Mouse (Mus musculus) olfactory bulb, adult 2 months (tissue): ENCODE results near the gene Vwa3a. TPM values are rescaled to one million over a fixed set of nuclear protein-coding genes. Genes with fewer than 3 reads are reported as not detected.
"Not testable (repeated sequence)": the region's sequence is repeated elsewhere in the genome, so short reads cannot be mapped to it uniquely, and the experiment has no call there.

Experiments
- H3K27ac ChIP-seq: fragments of 200-500 bp; 2 replicates; pipeline ENCODE4 v1.5.1; 2012; ENCODE audit warnings: low read depth, low read length; ENCODE audit not compliant: insufficient read depth
- H3K4me1 ChIP-seq: fragments of 200-500 bp; 2 replicates; pipeline ENCODE4 v1.6.1; 2012; ENCODE audit warnings: low read length; ENCODE audit not compliant: control insufficient read depth, insufficient read depth
- H3K4me3 ChIP-seq: fragments of 200-500 bp; 2 replicates; pipeline ENCODE4 v1.5.1; 2012; ENCODE audit warnings: mild to moderate bottlenecking, low read depth, low read length, moderate library complexity; ENCODE audit not compliant: insufficient read depth
- CTCF ChIP-seq: fragments of 200-500 bp; IDR thresholded peaks from 2 replicates; pipeline ENCODE4 v1.5.1; 2012; ENCODE audit warnings: low read depth, mild to moderate bottlenecking, low read length, moderate library complexity; ENCODE audit not compliant: insufficient read depth
- POLR2A ChIP-seq: fragments of 200-500 bp; IDR thresholded peaks from 2 replicates; pipeline ENCODE4 v1.6.1; 2012; ENCODE audit warnings: mild to moderate bottlenecking, low read depth, low read length, moderate library complexity; ENCODE audit not compliant: insufficient read depth
- WGBS: fragments of 180-500 bp; shearing (Covaris S2); methylation state at CpG from one replicate; pipeline ENCODE4 v1.1.7; 2018; 5-methylcytosine and 5-hydroxymethylcytosine counted together
- polyA plus RNA-seq: library from polyadenylated mRNA; stranded (reverse); fragments of >200 nt; gene quantifications from 2 replicates; pipeline ENCODE4 v1.2.4, GENCODE M21; 2012; ENCODE audit warnings: low replicate concordance; ENCODE audit not compliant: missing spikeins, insufficient read depth, insufficient read length

Vwa3a gene
- polyA plus RNA-seq, 1 experiment = not detected

DNA sequence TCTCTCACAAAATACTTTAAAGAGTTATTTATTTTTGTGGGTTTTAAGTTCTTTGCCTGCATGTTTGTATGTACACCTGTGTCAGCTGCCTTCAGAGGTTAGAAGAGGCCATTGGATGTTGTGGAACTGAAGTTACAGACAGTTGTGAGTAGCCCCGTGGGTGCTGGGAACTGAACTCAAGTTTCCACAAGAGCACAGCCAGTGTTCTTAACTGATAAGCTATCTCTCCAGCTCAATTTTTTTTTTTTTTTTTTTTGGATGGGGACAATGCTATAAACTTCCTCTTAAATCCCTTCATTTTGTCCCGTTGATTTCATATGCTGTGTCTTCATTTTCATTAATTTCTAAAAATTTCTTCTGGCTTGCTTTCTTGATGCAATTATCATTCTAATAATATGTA is 25.9 kb upstream of the Vwa3a start:
- TF ChIP-seq CTCF (no peak), POLR2A (no peak)
- H3K27ac ChIP-seq = no peak overlapping the region
- no peaks in the 10 kb centered on the region for H3K4me1 ChIP-seq
- H3K4me3 ChIP-seq = no peak overlapping the region
- WGBS = 98% methylated on average over 2 of the region's 2 CpGs

DNA sequence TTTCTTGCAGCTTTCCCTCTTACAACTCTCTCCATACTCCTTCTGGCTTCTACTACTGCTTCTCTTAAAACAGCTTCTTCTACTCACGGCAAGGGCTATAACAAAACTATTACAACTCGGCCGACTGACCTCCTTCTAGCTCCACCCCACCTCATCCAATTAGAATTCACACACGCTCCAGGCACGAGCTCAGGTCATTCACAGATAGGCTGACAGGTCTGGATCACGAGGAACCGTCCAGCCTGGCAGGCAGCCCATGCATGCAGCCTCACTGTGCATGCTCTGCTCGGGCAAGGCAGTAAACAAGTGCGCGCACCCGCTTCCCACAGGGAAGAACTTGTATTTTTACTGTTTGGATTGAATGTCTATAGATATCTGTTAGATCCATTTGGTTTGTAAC is 25.2 kb upstream of the Vwa3a start:
- H3K4me1 ChIP-seq, H3K4me3 ChIP-seq, H3K27ac ChIP-seq: not testable (repeated sequence)
- WGBS = 81% methylated on average over 11 of the region's 11 CpGs

DNA sequence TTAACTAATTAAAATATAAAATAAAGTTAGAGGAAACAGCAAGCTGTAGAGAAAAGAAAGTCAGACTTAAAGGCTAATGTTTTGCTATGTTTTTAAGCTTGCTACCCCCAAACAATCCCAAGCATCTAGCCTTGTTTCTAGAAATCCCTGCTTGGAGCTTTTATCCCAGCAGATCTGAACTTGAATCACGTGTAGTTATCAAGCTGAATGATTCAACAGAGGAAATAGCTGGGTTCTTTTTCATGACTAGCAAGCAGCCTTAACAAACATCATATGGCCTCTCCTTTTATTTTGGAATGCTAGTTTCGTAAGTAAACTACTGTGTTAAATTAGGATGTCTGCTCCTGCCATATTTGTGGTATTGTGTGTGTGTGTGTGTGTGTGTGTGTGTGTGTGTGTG is 21.9 kb upstream of the Vwa3a start:
- no peak overlapping the region for H3K27ac ChIP-seq
- H3K4me1 ChIP-seq = peaks cover 5% of the 10 kb centered on the region
- TF ChIP-seq POLR2A = no peak
- TF ChIP-seq CTCF = no peak
- 23% methylated on average over 2 of the region's 2 CpGs for WGBS
- no peak overlapping the region for H3K4me3 ChIP-seq

DNA sequence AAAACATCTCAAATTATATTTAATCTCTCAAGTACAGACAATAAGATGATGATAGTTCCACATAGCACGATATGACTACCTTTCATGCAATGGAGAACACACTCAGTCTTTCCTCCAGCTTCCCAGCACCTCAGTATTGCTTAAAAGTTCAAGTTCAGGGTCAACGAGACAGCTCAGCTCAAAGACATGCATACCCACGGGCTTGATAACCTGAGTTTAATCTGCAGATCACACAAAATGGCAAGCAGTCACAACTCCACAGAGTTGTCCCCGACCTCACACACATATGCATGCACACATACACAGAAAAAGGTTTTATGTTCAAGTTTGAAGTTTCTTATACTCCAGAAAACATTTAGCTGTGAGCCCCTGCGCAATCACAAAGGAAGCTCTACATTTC is 18.1 kb upstream of the Vwa3a start:
- Histone ChIP-seq H3K4me1 (peaks cover 12% of the 10 kb centered on the region), H3K4me3 (no peak overlapping the region), H3K27ac (no peak overlapping the region)
- TF ChIP-seq CTCF (no peak), POLR2A (no peak)
- WGBS = 90% methylated on average over 5 of the region's 5 CpGs

DNA sequence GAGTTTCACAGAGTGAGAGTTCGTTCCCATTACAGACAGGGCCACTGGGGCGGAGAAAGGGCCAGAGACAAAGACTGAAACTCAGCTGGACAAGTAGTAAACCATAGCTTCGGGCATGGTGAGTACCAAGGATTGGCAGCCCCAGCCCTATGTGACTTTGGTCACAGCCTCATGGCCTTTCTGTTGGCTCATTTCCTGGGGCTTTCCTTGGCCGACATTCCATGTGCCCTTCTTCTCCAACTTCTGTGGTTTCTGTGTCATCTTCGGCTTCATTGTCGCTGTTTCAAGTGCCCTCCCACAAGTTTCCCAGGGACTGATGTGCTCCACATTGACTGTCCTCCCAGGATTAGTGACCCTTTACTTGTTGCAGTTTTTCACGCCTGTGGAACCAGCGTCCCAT is 17.7 kb upstream of the Vwa3a start:
- peaks cover 12% of the 10 kb centered on the region for H3K4me1 ChIP-seq
- TF ChIP-seq POLR2A (no peak), CTCF (no peak)
- no peak overlapping the region for H3K27ac ChIP-seq
- H3K4me3 ChIP-seq = no peak overlapping the region
- 84% methylated on average over 8 of the region's 8 CpGs for WGBS

DNA sequence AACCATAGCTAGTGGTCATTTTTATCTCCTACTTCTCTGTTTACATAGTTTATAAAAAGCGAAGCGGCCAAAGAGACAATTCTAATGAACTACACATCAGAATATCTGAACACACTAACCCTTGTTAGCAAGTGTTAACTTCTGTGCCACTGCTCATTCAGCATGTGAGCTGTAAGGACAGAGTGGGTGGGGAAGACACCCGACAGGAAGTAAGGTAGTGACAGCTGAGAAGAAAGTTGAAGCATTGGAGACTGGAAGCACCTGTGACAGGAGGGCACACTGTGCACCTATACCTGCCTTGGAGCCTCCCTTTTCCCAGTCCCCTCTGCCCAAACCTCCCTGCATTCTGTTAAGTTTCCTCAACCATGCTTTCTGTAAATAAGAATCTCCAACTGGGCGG is 17.1 kb upstream of the Vwa3a start:
- TF ChIP-seq CTCF = no peak
- no peak for TF ChIP-seq POLR2A
- peaks cover 12% of the 10 kb centered on the region for H3K4me1 ChIP-seq
- no peak overlapping the region for H3K27ac ChIP-seq
- H3K4me3 ChIP-seq = no peak overlapping the region
- 90% methylated on average over 4 of the region's 4 CpGs for WGBS

DNA sequence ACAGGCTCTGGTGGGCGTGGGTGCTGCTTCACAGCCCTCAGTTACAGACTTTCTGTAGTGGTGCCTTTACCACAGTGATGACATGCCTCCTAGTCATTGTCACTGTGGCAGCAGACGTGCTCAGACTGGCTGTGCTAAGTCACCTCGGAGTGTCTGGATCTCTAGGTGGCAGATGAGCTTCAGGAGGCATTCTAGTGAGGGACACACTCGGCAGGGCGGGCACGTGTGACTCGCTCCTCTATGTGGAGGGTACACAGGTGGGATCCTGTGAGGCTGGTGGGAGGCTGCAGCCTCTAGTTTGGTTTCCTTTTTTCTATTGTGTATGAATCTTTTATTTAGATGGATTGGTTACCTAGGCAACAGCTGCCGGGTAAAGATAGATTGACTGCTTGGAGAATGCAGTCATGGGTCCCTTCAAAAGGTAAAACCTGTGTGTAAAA is 16.3 kb upstream of the Vwa3a start:
- 57% methylated on average over 8 of the region's 8 CpGs for WGBS

DNA sequence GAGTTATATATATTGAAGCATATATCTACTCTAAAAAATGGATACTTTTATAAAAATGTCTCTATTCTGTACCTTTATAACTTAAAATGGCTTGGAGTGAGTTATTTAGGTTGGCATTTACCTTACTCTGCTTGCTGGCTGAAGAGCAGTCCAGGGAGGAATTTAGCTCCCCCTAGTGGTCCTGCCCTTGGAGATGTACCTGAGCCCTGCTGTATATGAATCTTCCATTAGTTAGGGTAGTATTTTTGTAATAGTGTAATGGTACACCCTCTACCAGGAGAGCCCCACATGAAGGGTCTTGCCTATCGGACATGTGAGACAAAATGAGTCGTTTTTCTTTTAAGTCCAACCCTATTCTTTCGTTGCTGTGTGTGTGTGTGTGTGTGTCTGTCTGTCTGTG is 11.5 kb upstream of the Vwa3a start:
- Histone ChIP-seq H3K4me1 (peaks cover 5% of the 10 kb centered on the region), H3K27ac (no peak overlapping the region), H3K4me3 (no peak overlapping the region)
- 85% methylated on average over 3 of the region's 3 CpGs for WGBS
- TF ChIP-seq CTCF = no peak
- no peak for TF ChIP-seq POLR2A

More for the DNA sequence above, 16.3 kb upstream of the Vwa3a start:
- H3K4me1 ChIP-seq = peaks cover 12% of the 10 kb centered on the region
- no peak overlapping the region for H3K4me3 ChIP-seq
- no peak overlapping the region for H3K27ac ChIP-seq
- TF ChIP-seq CTCF (no peak), POLR2A (no peak)

DNA sequence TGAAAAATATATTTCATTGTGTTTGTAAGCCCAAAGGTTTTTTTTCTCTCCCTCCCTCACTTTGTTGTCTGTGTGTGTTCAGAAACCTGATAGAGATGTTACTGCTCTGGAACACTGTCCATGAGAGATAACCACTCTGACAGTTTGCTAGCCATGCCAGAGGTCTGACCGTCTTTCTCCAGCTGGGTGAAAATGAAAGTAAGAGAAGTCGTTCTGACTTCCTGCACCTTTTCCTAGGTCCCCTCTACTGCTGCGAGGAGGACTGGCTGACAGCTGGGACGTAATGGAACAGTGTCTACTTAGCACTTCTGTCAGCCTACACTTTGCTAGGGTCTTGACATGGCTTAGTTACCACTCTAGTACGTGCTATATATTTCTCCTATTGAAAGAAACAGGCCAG is 9.5 kb upstream of the Vwa3a start:
- Histone ChIP-seq H3K4me1 (no peaks in the 10 kb centered on the region), H3K27ac (no peak overlapping the region), H3K4me3 (no peak overlapping the region)
- TF ChIP-seq POLR2A (no peak), CTCF (no peak)
- WGBS = 83% methylated on average over 5 of the region's 5 CpGs

DNA sequence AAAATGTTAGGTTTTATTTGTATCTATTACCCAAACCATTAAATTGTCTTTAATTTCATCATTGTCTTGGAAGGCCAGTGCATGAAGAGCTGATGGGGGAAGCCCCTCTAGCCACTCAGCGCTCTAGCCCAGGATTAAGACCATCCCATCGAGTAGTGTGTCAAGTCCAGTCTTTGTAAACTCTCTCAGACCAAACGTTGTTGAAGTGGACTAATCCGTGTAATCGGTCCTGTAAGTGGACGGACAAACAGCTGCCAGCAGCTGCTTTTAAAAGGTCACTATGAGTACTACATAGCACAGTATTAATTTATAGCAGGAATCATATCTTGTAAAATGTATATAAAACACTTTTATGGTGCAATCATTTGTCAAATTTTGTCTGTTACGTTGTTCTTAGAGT is 6.2 kb upstream of the Vwa3a start:
- 90% methylated on average over 7 of the region's 7 CpGs for WGBS

More for the DNA sequence above, 6.2 kb upstream of the Vwa3a start:
- Histone ChIP-seq H3K4me3 (no peak overlapping the region), H3K4me1 (no peaks in the 10 kb centered on the region), H3K27ac (no peak overlapping the region)
- no peak for TF ChIP-seq CTCF
- no peak for TF ChIP-seq POLR2A
